Mouse (Mus musculus): ENCODE measurements around the gene Phb2.

DNA sequence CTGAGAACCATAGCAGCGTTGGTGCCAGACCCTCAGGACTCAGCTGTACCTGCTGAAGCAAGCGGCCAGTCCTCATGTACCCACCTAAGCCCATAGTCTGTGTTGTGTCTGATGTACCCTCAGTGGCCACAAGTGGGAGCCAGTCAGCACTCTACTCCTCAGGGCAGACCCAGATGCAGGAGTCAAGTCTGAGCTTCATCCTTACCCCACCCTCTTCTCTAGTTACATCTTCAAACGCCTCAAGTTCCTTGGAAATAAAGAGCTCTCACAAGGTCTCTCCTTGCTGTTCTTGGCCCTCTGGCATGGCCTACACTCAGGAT lies 9.4 kb upstream of the Phb2 start:
- TF ChIP-seq CTCF (IDR thresholded peaks at IDR 0.05; ENCODE audit: control insufficient read depth, insufficient read depth, insufficient replicate concordance, low read depth, low read length) = peak; percentile 77; the same call in 1 of the 2 replicates
- no peak for TF ChIP-seq POLR2A (IDR thresholded peaks at IDR 0.05; ENCODE audit: control insufficient read depth, low read depth, low read length)
